Mouse (Mus musculus) intestine, embryonic 14.5 days (tissue): Measurements from ENCODE around the gene Sec24a. TPM values are rescaled to one million over a fixed set of nuclear protein-coding genes. Genes with fewer than 3 reads are reported as not detected.

ENCODE experiments used
- ATAC-seq: fragments of 200-750 bp; cut with Nextera tagmentation; replicated peaks from 2 replicates; pipeline ENCODE4 v1.8.0; 2017; ENCODE audit warnings: low read depth, moderate number of reproducible peaks, moderate TSS enrichment, moderate library complexity; ENCODE audit not compliant: low FRiP score, low TSS enrichment
- DNase-seq: peaks from one replicate; pipeline ENCODE4 v3.0.0-alpha.2; 2018; ENCODE audit warnings: low spot score
- H3K27ac ChIP-seq: fragments of 300-500 bp; sonication (generic); 2 replicates; pipeline ENCODE4 v1.5.1; 2014; ENCODE audit warnings: low read depth, mild to moderate bottlenecking, control low read depth
- H3K27me3 ChIP-seq: fragments of 300-500 bp; sonication (generic); replicated peaks from 2 replicates; pipeline ENCODE4 v1.6.1; 2014; ENCODE audit warnings: low read length, control low read depth; ENCODE audit not compliant: control insufficient read depth, insufficient read depth
- H3K36me3 ChIP-seq: fragments of 300-500 bp; sonication (generic); 2 replicates; pipeline ENCODE4 v1.6.1; 2014; ENCODE audit warnings: low read length, control low read depth; ENCODE audit not compliant: control insufficient read depth, insufficient read depth
- H3K4me1 ChIP-seq: fragments of 300-500 bp; sonication (generic); replicated peaks from 2 replicates; pipeline ENCODE4 v1.6.1; 2014; ENCODE audit warnings: low read length, control low read depth, mixed read lengths; ENCODE audit not compliant: control insufficient read depth, insufficient read depth
- H3K4me2 ChIP-seq: fragments of 300-500 bp; sonication (generic); 2 replicates; pipeline ENCODE4 v1.6.1; 2014; ENCODE audit warnings: low read length
- H3K4me3 ChIP-seq: fragments of 300-500 bp; sonication (generic); 2 replicates; pipeline ENCODE4 v1.5.1; 2014; ENCODE audit warnings: low read depth, low read length, control low read depth, mixed read lengths
- H3K9ac ChIP-seq: fragments of 300-500 bp; sonication (generic); 2 replicates; pipeline ENCODE4 v1.6.1; 2014; ENCODE audit warnings: mild to moderate bottlenecking, low read length
- H3K9me3 ChIP-seq: fragments of 300-500 bp; sonication (generic); 2 replicates; pipeline ENCODE4 v1.6.1; 2016; ENCODE audit warnings: low read length, control low read depth; ENCODE audit not compliant: control insufficient read depth
- WGBS: fragments of 180-500 bp; shearing (Covaris S2); extraction: QIAGEN DNeasy Blood & Tissue Kit; methylation state at CpG from one replicate; pipeline ENCODE4 v1.1.7; 2014; 5-methylcytosine and 5-hydroxymethylcytosine counted together
- polyA plus RNA-seq: library from polyadenylated mRNA; unstranded; fragments of >200 nt; fragmentation: Nextera tagmentation; extraction: Ambion mirVana; gene quantifications from 2 replicates; pipeline ENCODE4 v1.2.1, GENCODE M21; 2014

Sec24a gene
- polyA plus RNA-seq, 1 experiment from 2014 or later, result 19.2 TPM

GRCm38 (mm10) chr11:51646245-51646644 lies 117.2 kb downstream of the Sec24a start:
- ATAC-seq (no peak), DNase-seq (no peak)
- Histone ChIP-seq H3K27me3 (no peaks in the 10 kb centered on the region), H3K4me1 (peaks cover 19% of the 10 kb centered on the region; the same call in 1 of the 2 replicates), H3K9ac (no peak overlapping the region), H3K4me2 (no peak overlapping the region), H3K36me3 (peaks cover 27% of the 10 kb centered on the region; the same call in 1 of the 2 replicates), H3K4me3 (no peak overlapping the region), H3K27ac (no peak overlapping the region), H3K9me3 (no peaks in the 10 kb centered on the region)
- 76% methylated on average over 7 of the region's 7 CpGs for WGBS

GRCm38 (mm10) chr11:51645293-51645692 lies 118.1 kb downstream of the Sec24a start:
- Histone ChIP-seq H3K9me3 (no peaks in the 10 kb centered on the region), H3K9ac (no peak overlapping the region), H3K36me3 (peaks cover 27% of the 10 kb centered on the region; the same call in 1 of the 2 replicates), H3K27me3 (no peaks in the 10 kb centered on the region), H3K4me3 (no peak overlapping the region), H3K4me1 (peaks cover 19% of the 10 kb centered on the region; the same call in 1 of the 2 replicates), H3K27ac (no peak overlapping the region), H3K4me2 (no peak overlapping the region)
- ATAC-seq (no peak), DNase-seq (no peak)
- 79% methylated on average over 13 of the region's 13 CpGs for WGBS

- H3K9me3 ChIP-seq, result no peaks in the 10 kb centered on the region
- no peak overlapping the region for H3K4me2 ChIP-seq
- H3K9ac ChIP-seq, result no peak overlapping the region
- H3K4me3 ChIP-seq, result no peak overlapping the region
- peaks cover 14% of the 10 kb centered on the region; the same call in 1 of the 2 replicates for H3K4me1 ChIP-seq
- no peaks in the 10 kb centered on the region for H3K27me3 ChIP-seq
- peaks cover 27% of the 10 kb centered on the region; the same call in 1 of the 2 replicates for H3K36me3 ChIP-seq
- H3K27ac ChIP-seq, result no peak overlapping the region
- WGBS, result 77% methylated on average over 16 of the region's 16 CpGs
- DNase-seq (no peak), ATAC-seq (no peak)
These were observed 119.2 kb downstream of the Sec24a start for GRCm38 (mm10) chr11:51644217-51644616.

- ATAC-seq (no peak), DNase-seq (no peak)
- Histone ChIP-seq H3K9me3 (no peaks in the 10 kb centered on the region), H3K4me1 (peaks cover 10% of the 10 kb centered on the region; the same call in 1 of the 2 replicates), H3K27me3 (no peaks in the 10 kb centered on the region), H3K4me2 (no peak overlapping the region), H3K27ac (no peak overlapping the region), H3K4me3 (no peak overlapping the region), H3K36me3 (peaks cover 27% of the 10 kb centered on the region; the same call in 1 of the 2 replicates), H3K9ac (no peak overlapping the region)
- 55% methylated on average over 15 of the region's 15 CpGs for WGBS
These were observed 119.7 kb downstream of the Sec24a start for GRCm38 (mm10) chr11:51643761-51644160.

- no peak for DNase-seq
- Histone ChIP-seq H3K9me3 (no peaks in the 10 kb centered on the region), H3K4me1 (peaks cover 6% of the 10 kb centered on the region), H3K4me2 (no peak overlapping the region), H3K36me3 (peaks cover 27% of the 10 kb centered on the region; the same call in 1 of the 2 replicates), H3K27me3 (no peaks in the 10 kb centered on the region), H3K4me3 (no peak overlapping the region), H3K27ac (no peak overlapping the region), H3K9ac (no peak overlapping the region)
- 77% methylated on average over 9 of the region's 9 CpGs for WGBS
- ATAC-seq, result no peak
These were observed 120.2 kb downstream of the Sec24a start for GRCm38 (mm10) chr11:51643202-51643601.

Other genes starting within 250 kb of the Sec24a start
- 21.5 and 22.8 TPM in 2 replicates for gene Phykpl, start 178.9 kb downstream of the Sec24a start, polyA plus RNA-seq
- gene Hnrnpab, start 156.8 kb downstream of the Sec24a start, polyA plus RNA-seq, result 494 and 527 TPM in 2 replicates
- gene Nhp2, start 143.9 kb downstream of the Sec24a start, polyA plus RNA-seq, result 221 and 226 TPM in 2 replicates
- gene Rmnd5b, start 127.7 kb downstream of the Sec24a start, polyA plus RNA-seq, result 42.7 and 44.0 TPM in 2 replicates
- gene N4bp3, start 112.8 kb downstream of the Sec24a start, polyA plus RNA-seq, result 15.3 and 17.3 TPM in 2 replicates
- gene D930048N14Rik, start 112.7 kb downstream of the Sec24a start, polyA plus RNA-seq, result 3.9 and 4.8 TPM in 2 replicates
- gene 0610009B22Rik, start 74.8 kb downstream of the Sec24a start, polyA plus RNA-seq, result 81.9 and 86.6 TPM in 2 replicates
- gene Sar1b, start 53 bp upstream of the Sec24a start, polyA plus RNA-seq, result 119 and 123 TPM in 2 replicates
- 0.82 and 0.95 TPM in 2 replicates for gene Jade2, start 94.0 kb upstream of the Sec24a start, polyA plus RNA-seq
- 99.5 and 103 TPM in 2 replicates for gene Cdkn2aipnl, start 204.0 kb upstream of the Sec24a start, polyA plus RNA-seq
- gene Ube2b, start 237.1 kb upstream of the Sec24a start, polyA plus RNA-seq, result 139 and 145 TPM in 2 replicates
- 5.3 and 6.2 TPM in 2 replicates for gene Cdkl3, start 240.6 kb upstream of the Sec24a start, polyA plus RNA-seq